Mouse (Mus musculus): ENCODE data around the gene Smlr1.

DNA sequence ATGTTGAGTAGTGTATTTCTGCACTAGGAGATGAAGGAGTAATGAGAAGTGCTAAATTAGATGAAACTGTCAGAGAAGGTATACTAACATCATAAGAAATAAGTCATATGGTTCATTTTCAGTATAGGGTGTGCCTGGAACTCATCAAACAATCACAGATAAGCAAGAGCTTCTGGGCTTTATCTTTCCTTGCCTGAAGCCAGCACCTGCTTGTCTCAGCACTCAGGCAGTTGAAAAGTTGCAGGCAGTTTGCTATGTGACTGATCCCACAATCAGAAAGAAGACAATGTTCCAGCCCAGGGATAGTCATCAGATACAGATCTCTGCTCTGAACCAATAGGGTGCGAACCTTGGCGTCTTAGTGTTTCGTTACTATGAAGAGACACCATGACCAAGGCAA, 5.0 kb upstream of the Smlr1 start:
- TF ChIP-seq CTCF (IDR thresholded peaks at IDR 0.05; ENCODE audit: borderline replicate concordance, extremely low read depth, insufficient read depth, insufficient read length) (no peak), POLR2A (IDR thresholded peaks at IDR 0.05; ENCODE audit: borderline replicate concordance, extremely low read depth, insufficient read depth, insufficient read length, poor library complexity, severe bottlenecking) (no peak)
